Mouse (Mus musculus) embryo, embryonic 10 days (tissue): ENCODE results near the gene Ccdc88b.
A peak's percentile ranks its signal among the peaks of the same experiment; 100 is the strongest.
"Not testable (repeated sequence)": the region's sequence is repeated elsewhere in the genome, so short reads cannot be mapped to it uniquely, and the experiment has no call there.

Experiments
- DNase-seq: peaks from one replicate; pipeline ENCODE4 v3.0.0-alpha.2; 2015; ENCODE audit warnings: low spot score

Gene Ccdc88b

GRCm38 (mm10) chr19:6858031-6858430, at the start of gene Ccdc88b:
Gene Ccdc88b (minus strand): TSS chr19:6858211.
- DNase-seq = no peak

DNA sequence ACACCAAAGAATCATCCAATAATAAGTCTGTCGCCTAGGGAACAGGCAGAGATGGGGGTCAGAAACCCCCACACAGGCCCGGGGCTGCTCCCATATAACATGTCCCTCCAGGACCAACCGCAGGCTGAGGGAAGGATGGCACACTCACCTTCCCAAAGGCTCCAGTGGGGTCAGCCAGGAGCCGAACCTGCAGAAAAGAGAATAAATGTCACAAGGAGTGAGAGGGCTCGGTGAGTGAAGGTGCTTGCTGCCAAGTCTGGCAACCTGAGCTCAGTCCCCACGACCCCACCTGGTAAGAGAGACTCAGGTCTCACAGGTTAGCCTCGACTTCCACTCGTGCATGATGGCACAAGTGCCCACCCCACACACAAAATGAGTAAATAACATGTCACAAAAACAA, 49.1 kb upstream of the Ccdc88b start:
- DNase-seq = no peak

GRCm38 (mm10) chr19:6906199-6906598, 48.2 kb upstream of the Ccdc88b start:
- DNase-seq = no peak

DNA sequence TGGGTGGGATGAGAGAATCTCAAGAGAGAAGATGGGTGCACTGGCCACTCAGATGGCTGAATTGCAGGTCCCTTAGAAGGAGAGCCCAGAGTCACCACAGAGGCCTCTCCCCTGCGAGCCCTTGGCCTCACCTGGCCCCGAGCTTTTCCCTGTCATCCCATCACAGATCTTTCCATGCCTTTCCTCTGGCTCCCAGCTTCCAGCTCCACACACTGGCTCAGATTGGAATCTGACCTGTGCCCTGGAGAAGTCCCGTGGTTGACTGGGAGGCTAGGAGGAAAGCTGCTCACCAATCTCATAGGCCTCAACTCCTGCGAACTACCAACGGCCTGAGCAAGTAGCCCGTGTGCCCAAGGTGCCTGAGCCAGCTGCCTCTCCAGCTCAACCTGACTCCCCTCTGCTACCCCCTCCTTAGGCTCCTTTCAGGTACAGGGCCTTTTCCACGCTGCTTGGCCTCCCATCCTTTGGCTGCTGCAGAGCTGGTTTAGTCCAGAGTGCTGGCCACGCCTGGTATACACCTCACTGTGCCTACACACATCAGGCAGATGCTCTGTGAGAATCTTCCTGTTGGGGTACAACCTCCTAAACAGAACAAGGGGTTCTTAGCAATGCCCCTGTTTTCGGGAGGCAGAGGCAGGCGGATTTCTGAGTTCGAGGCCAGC, 47.6 kb upstream of the Ccdc88b start:
- no peak for DNase-seq

DNA sequence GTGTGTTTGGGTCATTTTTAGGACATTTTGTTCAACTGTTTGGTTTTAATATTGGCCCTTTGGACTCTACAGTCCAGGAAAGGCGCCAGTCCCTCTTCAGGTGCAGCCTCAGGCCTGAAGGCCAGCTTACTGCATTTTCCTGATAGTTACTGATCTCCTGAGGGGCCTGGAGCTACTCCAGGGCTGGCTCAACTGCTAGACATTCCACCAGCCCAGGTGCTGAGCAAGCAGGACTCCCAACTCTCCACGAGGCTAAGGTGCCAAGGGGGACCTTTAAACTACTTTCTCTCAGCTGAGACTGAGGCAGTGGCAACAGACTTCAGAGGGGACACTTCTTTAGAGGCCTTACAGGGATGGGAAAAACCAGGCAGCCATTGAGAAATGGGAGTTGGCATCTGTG, 46.8 kb upstream of the Ccdc88b start:
- no peak for DNase-seq

DNA sequence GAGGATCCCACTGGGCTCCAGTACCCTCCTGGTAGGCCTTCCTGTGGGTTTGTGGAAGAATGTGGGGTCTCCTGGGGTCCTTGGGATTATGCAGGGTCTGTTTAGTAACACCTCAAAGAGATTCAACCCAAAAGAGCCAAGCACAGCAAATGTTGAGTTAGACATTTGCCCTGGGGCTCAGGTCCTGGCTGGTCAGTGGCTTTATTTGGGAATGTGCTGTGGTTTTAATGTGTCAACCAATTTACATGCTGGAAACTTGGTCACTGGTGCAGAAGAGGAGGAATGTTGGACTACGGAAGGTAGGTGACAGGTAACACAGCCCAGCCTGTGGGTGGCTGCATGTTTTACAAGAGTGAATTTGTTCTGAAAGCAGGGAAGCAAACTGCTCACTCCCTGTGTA, 45.0 kb upstream of the Ccdc88b start:
- no peak for DNase-seq

DNA sequence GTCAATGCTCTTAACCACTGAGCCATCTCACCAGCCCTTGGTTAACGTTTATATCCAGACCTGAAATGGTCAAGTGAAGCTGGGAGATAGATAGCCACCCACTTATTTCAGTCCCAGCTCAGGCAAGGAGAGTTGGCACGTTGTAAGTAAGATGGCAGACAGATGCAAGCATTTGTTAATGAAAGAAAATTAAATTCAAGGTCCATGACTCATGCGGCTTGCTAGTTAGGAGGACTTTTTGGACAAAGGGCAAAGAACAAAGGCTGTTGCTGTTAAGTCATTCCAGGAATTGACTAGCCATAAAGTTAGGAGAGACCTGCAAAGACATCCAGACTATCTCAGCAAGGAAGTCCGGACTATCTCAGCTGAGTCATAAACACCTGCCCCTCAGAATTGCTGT, 41.6 kb upstream of the Ccdc88b start:
- no peak for DNase-seq

DNA sequence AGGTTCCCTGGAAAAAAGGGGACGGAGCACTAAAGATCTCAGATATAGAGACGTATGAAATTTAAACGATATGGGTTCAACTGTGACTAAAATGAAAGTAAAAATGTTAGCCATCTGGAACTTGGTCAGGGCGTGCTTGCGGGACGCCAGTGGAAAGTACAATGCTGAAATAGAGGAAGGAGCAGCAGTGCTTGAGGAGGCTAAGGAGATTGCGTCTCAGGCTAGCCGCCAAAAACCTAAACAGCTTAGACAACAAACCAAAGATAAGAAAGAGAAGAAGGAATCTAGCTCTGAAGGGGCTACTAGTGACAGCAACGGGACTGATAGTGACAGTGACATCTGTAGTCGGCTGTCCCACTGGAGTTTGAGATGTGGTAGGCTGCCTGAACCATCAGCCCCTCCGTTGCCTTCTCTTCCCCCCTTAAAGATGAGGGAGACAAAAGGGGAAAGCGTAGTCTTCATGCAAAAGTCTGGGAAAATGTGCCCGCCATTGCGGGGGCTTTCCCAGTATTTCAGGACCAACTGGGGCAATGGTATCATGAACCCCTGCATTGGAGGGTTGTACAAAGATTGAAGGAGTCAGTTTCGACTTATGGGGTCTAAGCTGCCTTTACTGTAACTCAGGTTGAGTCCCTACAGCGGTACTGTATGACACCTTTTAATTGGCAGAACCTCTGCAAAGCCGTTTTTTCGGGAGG, 37.7 kb upstream of the Ccdc88b start:
- not testable (repeated sequence) for DNase-seq

DNA sequence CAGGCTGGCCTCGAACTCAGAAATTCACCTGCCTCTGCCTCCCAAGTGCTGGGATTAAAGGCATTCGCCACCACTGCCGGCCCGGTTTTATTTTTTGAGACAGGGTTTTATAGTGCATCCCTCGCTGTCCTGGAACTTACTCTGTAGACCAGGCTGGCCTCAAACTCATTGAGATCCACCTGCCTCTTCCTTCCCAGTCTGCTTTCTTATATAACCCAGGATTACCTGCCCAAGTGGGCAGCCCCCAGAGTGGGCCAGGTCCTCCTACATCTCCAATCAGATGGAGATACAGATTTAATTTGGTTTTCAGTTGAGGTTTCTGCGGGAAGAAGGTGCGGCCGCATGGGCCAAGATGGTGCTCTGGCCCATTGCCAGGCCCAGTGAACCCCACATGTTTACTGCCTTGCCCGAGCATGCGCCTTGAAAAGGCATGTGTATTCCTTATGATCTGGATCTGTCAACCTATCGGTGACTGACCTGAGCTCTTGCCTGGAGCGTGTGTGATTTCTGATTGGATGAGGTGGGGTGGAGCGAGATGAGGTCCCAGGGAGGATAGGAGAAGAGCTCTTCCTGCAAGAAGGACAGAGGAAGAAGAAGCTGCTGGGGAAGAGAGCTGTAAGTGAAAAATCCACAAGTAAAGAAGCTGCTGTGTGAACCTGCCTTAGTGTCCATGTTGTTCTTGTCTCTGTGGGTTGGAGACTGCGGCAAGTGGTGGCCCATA, 35.9 kb upstream of the Ccdc88b start:
- DNase-seq = no peak

DNA sequence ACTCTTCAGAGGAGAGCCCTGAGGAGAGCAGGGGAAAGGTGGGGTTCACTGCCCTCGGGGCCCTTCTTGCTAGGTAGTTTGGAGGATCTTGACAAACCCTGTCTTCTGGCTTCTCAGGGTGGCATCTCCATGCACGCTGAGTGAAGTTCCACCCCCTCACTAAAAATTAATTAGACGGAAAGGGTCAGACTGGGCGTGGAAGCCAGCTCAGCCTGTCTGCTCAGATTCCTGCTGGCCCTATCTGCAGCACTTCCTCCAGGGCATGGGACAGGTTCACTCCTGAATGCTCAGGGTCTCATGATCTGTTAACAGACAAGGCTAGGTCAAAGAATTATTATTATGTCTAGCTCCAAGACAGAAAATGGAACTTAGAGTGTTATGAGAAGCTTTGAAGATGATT, 34.5 kb upstream of the Ccdc88b start:
- DNase-seq = peak; percentile 6

DNA sequence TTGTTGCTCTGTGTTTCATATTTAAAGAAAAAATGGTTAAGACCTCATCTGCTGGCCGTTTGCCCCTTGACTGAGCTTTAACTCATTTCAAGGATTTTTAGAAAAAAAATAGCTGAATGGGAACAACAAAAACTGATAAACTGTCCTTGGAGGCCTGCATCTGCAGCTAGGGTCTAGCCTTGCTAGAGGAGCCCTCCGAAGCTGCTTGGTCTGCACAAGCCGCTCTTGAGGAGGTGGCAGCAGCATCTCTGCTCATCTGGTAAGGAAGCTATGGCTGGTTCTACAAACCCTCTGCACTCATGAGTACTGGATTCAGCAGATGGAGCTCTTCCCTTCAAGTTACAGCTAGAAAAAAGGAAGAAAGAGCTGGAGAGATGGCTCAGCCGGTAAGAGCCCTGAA, 20.0 kb upstream of the Ccdc88b start:
- DNase-seq = no peak

DNA sequence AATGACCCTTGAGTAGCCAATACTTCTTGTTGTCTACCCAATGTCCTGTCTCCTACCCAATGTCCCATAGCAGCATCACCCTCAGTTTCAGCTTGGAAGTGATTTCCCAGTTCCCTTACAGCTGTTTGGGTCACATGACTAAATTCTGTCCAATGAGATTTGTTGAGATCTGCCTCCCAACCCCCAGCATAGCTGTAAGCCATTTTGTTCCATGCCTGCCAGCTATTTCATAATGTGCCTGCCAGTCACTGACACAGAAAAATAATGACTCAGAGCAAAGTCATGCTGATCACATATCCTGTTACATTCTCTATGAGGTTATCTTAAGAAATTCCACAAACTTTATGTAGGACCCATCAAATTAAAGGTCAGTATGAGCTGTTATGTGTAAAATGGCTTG, 18.8 kb upstream of the Ccdc88b start:
- DNase-seq = no peak

- DNase-seq = no peak
Measured at GRCm38 (mm10) chr19:6875834-6876233, 17.8 kb upstream of the Ccdc88b start.

GRCm38 (mm10) chr19:6874257-6874656, 16.2 kb upstream of the Ccdc88b start:
- no peak for DNase-seq

- DNase-seq = no peak
Measured at GRCm38 (mm10) chr19:6872701-6873100, 14.7 kb upstream of the Ccdc88b start.

GRCm38 (mm10) chr19:6871574-6872271, 13.7 kb upstream of the Ccdc88b start:
- DNase-seq = peak; percentile 33

DNA sequence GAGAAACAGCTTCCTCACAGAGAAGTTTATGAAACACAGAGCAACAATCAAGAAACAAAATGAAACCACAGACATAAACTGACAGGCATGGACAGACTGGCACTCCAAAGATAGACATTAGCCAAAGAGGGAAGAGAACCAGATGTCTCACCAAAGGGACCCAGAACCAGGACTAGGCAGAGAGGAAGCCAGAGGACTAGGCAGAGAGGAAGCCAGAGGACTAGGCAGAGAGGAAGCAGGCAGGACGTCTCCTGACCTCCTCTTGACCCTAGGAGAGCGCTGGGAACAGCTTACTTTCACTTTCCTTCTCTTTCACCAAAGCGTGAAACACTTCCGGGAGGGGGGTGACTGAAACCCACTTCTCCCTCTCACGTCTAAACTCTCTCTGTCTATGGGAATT, 11.3 kb upstream of the Ccdc88b start:
- DNase-seq = peak; percentile 67

- no peak for DNase-seq
Measured at GRCm38 (mm10) chr19:6861451-6861850, 3.4 kb upstream of the Ccdc88b start.

DNA sequence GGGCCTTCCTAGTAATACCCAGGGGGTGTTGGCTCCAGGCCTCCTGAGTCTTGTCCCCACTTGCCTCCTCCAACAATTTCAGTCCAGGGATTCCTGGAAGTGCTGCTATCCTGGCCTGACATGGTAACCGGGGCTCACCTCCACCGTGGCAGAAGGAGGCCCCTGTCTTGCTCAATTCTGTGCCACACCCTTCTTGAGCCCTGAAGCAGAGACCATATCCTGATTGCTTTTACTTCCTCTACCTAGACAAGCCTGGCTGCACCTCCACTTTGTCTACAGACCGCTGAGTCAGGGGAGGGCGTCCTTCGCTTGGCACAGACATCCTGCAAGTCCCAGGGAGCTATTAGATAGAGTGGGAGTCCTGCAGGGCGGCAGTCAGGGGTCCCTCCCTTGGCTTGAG, 2.7 kb upstream of the Ccdc88b start:
- DNase-seq = no peak

DNA sequence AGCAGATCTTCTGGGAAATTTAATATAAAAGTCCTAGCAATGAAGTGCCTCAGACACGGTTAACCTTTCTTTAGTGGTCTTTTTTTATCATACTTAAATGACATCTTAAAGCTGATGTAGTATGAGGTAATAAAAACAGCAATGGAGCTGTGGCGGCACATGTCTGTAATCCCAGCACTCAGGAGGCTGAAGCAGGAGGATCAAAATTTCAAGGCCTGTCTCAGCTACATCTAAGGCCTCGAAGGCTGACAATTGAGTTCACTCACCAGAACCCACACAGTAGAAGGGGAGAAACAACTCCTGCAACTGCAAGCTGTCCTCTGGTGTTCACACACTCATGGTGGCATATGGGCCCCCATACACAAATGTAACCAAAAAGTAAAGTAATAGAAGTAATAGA, 2.0 kb upstream of the Ccdc88b start:
- DNase-seq = no peak

- DNase-seq = no peak
Measured at GRCm38 (mm10) chr19:6859032-6859651, 1.1 kb upstream of the Ccdc88b start.

- DNase-seq = no peak
Measured at GRCm38 (mm10) chr19:6857391-6858005, 513 bp downstream of the Ccdc88b start.
